Mouse (Mus musculus): ENCODE results near the gene Anks1.
"Not testable (repeated sequence)": the region's sequence is repeated elsewhere in the genome, so short reads cannot be mapped to it uniquely, and the experiment has no call there.

Anks1 gene

GRCm38 (mm10) chr17:27968033-27968750, 59.1 kb downstream of the Anks1 start:
- DNase-seq = no peak

GRCm38 (mm10) chr17:27968903-27969302, 59.8 kb downstream of the Anks1 start:
- DNase-seq = no peak

GRCm38 (mm10) chr17:27969365-27969764, 60.3 kb downstream of the Anks1 start:
- no peak for DNase-seq

- DNase-seq = no peak
These were observed 60.8 kb downstream of the Anks1 start for GRCm38 (mm10) chr17:27969896-27970295.

- no peak for DNase-seq
These were observed 61.2 kb downstream of the Anks1 start for GRCm38 (mm10) chr17:27970305-27970704.

GRCm38 (mm10) chr17:27971496-27971895, 62.4 kb downstream of the Anks1 start:
- peak; percentile 70 for DNase-seq

GRCm38 (mm10) chr17:27973337-27973736, 64.2 kb downstream of the Anks1 start:
- DNase-seq = no peak

GRCm38 (mm10) chr17:27976266-27976665, 67.2 kb downstream of the Anks1 start:
- DNase-seq = no peak

GRCm38 (mm10) chr17:27977008-27977636, 68.0 kb downstream of the Anks1 start:
- no peak for DNase-seq

GRCm38 (mm10) chr17:27980391-27980955, 71.4 kb downstream of the Anks1 start:
- no peak for DNase-seq

- DNase-seq = no peak
These were observed 72.5 kb downstream of the Anks1 start for GRCm38 (mm10) chr17:27981451-27982069.

GRCm38 (mm10) chr17:27982070-27982457, 73.0 kb downstream of the Anks1 start:
- not testable (repeated sequence) for DNase-seq

GRCm38 (mm10) chr17:27982712-27983266, 73.7 kb downstream of the Anks1 start:
- DNase-seq = no peak

- no peak for DNase-seq
These were observed 75.3 kb downstream of the Anks1 start for GRCm38 (mm10) chr17:27984421-27984820.

- DNase-seq = no peak
These were observed 77.0 kb downstream of the Anks1 start for GRCm38 (mm10) chr17:27986106-27986505.

- peak; percentile 85 for DNase-seq
These were observed 80.9 kb downstream of the Anks1 start for GRCm38 (mm10) chr17:27989807-27990542.

- DNase-seq = no peak
These were observed 85.2 kb downstream of the Anks1 start for GRCm38 (mm10) chr17:27994001-27994944.

GRCm38 (mm10) chr17:27996320-27996719, 87.2 kb downstream of the Anks1 start:
- no peak for DNase-seq

- DNase-seq = no peak
These were observed 88.1 kb downstream of the Anks1 start for GRCm38 (mm10) chr17:27997212-27997611.

GRCm38 (mm10) chr17:27999683-28000273, 90.7 kb downstream of the Anks1 start:
- not testable (repeated sequence) for DNase-seq

GRCm38 (mm10) chr17:28000389-28000788, 91.3 kb downstream of the Anks1 start:
- DNase-seq = no peak

Data from right cerebral cortex, postnatal 4 days (tissue).